13 mouse cellular contexts compared by ENCODE assay signal in genomic region chr5:111113694-111114375, GRCm38 (mm10).
DNase-seq lines count a peak whose midpoint lies in the region; ATAC-seq lines count a peak whose summit lies in the region.
"Had no signal": no experiment of that assay in that cellular context is flagged by ENCODE, and none has a peak within 500 bp of the region (broad histone marks: within the 10 kb centered on the region; RNA-seq: fewer than 3 reads in every experiment).

No protein-coding gene starts in this region.

- no peak overlapping the region for H3K27ac ChIP-seq in kidney, embryonic 14.5 days (ENCODE audit: low read depth, low read length)
- 0 out of 2 replicates have a peak overlapping the region, but pooled peaks have one; percentile 10 for H3K27ac ChIP-seq in intestine, embryonic 14.5 days (ENCODE audit: low read depth)
- no peak overlapping the region for H3K27ac ChIP-seq in stomach, embryonic 15.5 days
- H3K27ac ChIP-seq: embryonic facial prominence, embryonic 15.5 days had no signal

- DNase-seq in kidney, adult 11 months = peak; percentile 84
- DNase-seq in intestine, embryonic 14.5 days (ENCODE audit: low spot score) = no peak
- peak; percentile 62 for DNase-seq in kidney, postnatal 10 days
- DNase-seq in urinary bladder, postnatal 10 days (ENCODE audit: low spot score) = no peak
- no peak for DNase-seq in heart, postnatal 25 days (ENCODE audit: low spot score)
- DNase-seq: cerebellum, postnatal 14 days; lung, adult 2 months had no signal

- H3K4me3 ChIP-seq in kidney, embryonic 14.5 days (ENCODE audit: low read length) = no peak overlapping the region
- H3K4me3 ChIP-seq in intestine, embryonic 14.5 days (ENCODE audit: low read depth, low read length) = no peak overlapping the region
- no peak overlapping the region for H3K4me3 ChIP-seq in stomach, embryonic 15.5 days (replicated peaks)
- H3K4me3 ChIP-seq: embryonic facial prominence, embryonic 15.5 days; myocyte had no signal

- no peaks in the 10 kb centered on the region for H3K27me3 ChIP-seq in kidney, embryonic 14.5 days (ENCODE audit: control insufficient read depth, insufficient read depth, low read length)
- H3K27me3 ChIP-seq in intestine, embryonic 14.5 days (replicated peaks; ENCODE audit: control insufficient read depth, insufficient read depth, low read length) = no peaks in the 10 kb centered on the region
- H3K27me3 ChIP-seq in stomach, embryonic 15.5 days (replicated peaks) = no peaks in the 10 kb centered on the region
- H3K27me3 ChIP-seq: embryonic facial prominence, embryonic 15.5 days had no signal

- intact Hi-C loops in heart, postnatal 25 days (cut with DNase I) = loop anchor here (5.0 kb wide), 3 partner anchors 43 to 143 kb away; no protein-coding TSS in a partner anchor

- H3K4me1 ChIP-seq in kidney, embryonic 14.5 days (ENCODE audit: control insufficient read depth, insufficient read depth, low read length) = peaks cover 43% of the 10 kb centered on the region
- H3K4me1 ChIP-seq in intestine, embryonic 14.5 days (replicated peaks; ENCODE audit: control insufficient read depth, insufficient read depth, low read length) = peaks cover 8% of the 10 kb centered on the region
- H3K4me1 ChIP-seq in stomach, embryonic 15.5 days = 0 out of 2 replicates have a peak, but pooled peaks cover 6% of the 10 kb centered on the region

- ATAC-seq in kidney, embryonic 14.5 days (ENCODE audit: low FRiP score, low TSS enrichment) = no peak
- ATAC-seq in intestine, embryonic 14.5 days (replicated peaks; ENCODE audit: low FRiP score, low TSS enrichment, low read depth) = peak; percentile 85
- ATAC-seq in stomach, embryonic 15.5 days (ENCODE audit: insufficient read depth, low FRiP score, low read depth) = peak; percentile 69
- ATAC-seq in erythroid progenitor cell, adult 5-6 weeks (replicated peaks; ENCODE audit: low FRiP score, poor library complexity, severe bottlenecking) = no peak
- ATAC-seq: hindbrain, embryonic 16.5 days had no signal

- no peak overlapping the region for H3K4me2 ChIP-seq in kidney, embryonic 14.5 days (replicated peaks; ENCODE audit: low read depth, low read length)
- no peak overlapping the region for H3K4me2 ChIP-seq in intestine, embryonic 14.5 days (ENCODE audit: low read length)
- no peak overlapping the region for H3K4me2 ChIP-seq in stomach, embryonic 15.5 days
- H3K4me2 ChIP-seq: embryonic facial prominence, embryonic 15.5 days had no signal

- H3K9ac ChIP-seq in kidney, embryonic 14.5 days (ENCODE audit: low read depth, low read length) = no peak overlapping the region
- no peak overlapping the region for H3K9ac ChIP-seq in intestine, embryonic 14.5 days (ENCODE audit: low read length)
- H3K9ac ChIP-seq in stomach, embryonic 15.5 days = no peak overlapping the region
- H3K9ac ChIP-seq: embryonic facial prominence, embryonic 15.5 days had no signal

- 37% methylated on average over 8 of the region's 8 CpGs for WGBS in kidney, embryonic 14.5 days
- 50% methylated on average over 8 of the region's 8 CpGs for WGBS in intestine, embryonic 14.5 days
- WGBS in stomach, embryonic 15.5 days = 50% methylated on average over 8 of the region's 8 CpGs

- H3K9me3 ChIP-seq in kidney, embryonic 14.5 days (ENCODE audit: control insufficient read depth, low read length) = no peaks in the 10 kb centered on the region
- H3K9me3 ChIP-seq in intestine, embryonic 14.5 days (ENCODE audit: control insufficient read depth, low read length) = no peaks in the 10 kb centered on the region
- H3K9me3 ChIP-seq in stomach, embryonic 15.5 days = no peaks in the 10 kb centered on the region
- H3K9me3 ChIP-seq: embryonic facial prominence, embryonic 15.5 days had no signal

- no peaks in the 10 kb centered on the region; the same call in 1 of the 2 replicates for H3K36me3 ChIP-seq in kidney, embryonic 14.5 days (ENCODE audit: control insufficient read depth, insufficient read depth, low read length)
- H3K36me3 ChIP-seq in intestine, embryonic 14.5 days (ENCODE audit: control insufficient read depth, insufficient read depth, low read length) = no peaks in the 10 kb centered on the region
- no peaks in the 10 kb centered on the region for H3K36me3 ChIP-seq in stomach, embryonic 15.5 days
- H3K36me3 ChIP-seq: embryonic facial prominence, embryonic 15.5 days had no signal

Comparison
In these comparisons a context has a peak if more than half of its experiments do, and no peak if none do; other contexts are left out.
1. DNase-seq: peak in kidney, adult 11 months (single experiment) and kidney, postnatal 10 days (single experiment); none in intestine, embryonic 14.5 days (single experiment), urinary bladder, postnatal 10 days (single experiment) and heart, postnatal 25 days (single experiment).
2. ATAC-seq: peak in intestine, embryonic 14.5 days (single experiment) and stomach, embryonic 15.5 days (single experiment); none in kidney, embryonic 14.5 days (single experiment) and erythroid progenitor cell, adult 5-6 weeks (single experiment).